Mouse (Mus musculus): ENCODE measurements around the gene Pla2g12a.

Gene Pla2g12a

GRCm38 (mm10) chr3:129878405-129879021 lies at the start of gene Pla2g12a:
Gene Pla2g12a, plus strand, starts transcription at chr3:129878606.
- DNase-seq, result peak; percentile 91

DNA sequence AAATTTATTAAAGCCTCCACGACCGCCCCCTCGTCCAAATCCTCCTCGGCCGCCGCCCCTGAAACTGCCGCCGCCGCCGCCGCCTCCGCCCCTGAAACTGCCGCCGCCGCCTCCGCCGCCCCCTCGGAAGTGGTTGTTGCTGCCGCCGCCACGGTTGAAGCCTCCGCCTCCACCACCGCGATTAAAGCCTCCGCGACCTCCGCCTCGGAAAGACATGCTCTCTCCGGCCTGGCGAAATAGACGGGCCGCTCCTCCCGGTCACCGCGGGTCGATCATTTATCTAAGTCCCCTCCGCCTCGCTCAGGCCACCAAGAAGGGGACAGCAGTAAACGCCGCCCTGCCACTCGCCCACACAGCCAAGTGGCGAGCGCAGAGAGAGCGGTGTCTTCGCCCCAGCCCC lies 47.8 kb upstream of the Pla2g12a start:
- peak; percentile 61 for DNase-seq

- peak; percentile 93 for DNase-seq
Observed at GRCm38 (mm10) chr3:129831035-129831568, 47.3 kb upstream of the Pla2g12a start, which contains the start of gene Gar1. Gene Gar1, minus strand, starts transcription at chr3:129831396.

DNA sequence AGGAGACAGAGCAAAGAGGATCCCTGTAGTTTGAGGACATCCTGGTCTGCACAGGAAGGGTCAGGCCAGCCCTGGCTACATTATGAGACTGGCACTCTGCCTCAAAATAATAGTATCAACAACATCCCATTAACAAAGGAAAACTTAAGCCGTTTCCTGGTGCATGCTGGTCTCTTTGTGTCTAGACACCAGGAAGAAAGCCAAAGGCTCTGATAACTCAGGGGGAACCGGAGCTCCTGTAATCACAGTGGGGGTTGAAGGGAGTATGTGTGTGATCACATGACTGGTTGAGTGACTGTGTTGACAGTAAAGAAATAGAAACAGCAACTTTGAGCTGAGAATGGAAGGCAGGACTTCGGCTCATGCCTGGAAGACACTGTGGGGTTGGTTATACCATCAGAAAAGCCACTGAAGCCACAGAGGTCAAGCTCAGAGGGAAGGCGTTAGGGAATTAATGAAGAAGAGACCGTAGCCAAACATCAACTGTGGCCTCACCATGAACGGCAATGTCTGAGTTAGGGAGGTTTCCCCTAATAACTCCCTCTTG lies 42.9 kb upstream of the Pla2g12a start, which contains the start of gene Cfi:
Cfi (plus strand) TSS at position 497 of the 547 bp plus-strand sequence.
- no peak for DNase-seq

DNA sequence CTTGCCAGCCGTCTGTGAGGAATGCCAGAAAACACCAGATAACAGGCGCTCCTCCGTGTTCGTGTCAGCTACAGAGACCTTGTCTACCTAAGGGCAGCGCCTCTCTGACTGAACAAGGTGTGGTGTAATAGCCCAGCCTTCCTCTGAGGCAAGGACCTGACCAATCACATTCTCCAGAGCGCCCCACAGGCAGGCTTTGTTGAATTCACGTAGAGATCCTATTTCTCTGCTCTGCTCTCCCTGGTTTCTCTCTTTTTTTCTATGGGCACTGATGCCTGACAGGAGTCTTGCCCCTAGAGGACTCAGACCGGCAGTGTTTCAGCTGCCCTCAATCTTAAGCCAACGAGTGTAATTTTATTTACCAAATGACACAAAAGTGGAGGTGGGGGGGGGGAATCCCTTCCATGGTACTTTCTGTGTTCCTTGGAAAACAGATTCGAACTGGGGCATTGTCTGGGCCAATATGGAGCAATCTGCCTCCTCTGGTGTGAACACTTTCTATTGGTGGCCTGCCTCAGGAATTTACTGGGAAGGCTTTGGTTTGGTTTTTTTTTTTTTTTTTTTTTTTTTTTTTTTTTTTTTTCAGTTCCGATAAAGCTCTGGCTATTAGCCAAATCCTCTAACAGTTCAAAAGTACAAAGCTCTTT lies 42.2 kb upstream of the Pla2g12a start:
- no peak for DNase-seq

DNA sequence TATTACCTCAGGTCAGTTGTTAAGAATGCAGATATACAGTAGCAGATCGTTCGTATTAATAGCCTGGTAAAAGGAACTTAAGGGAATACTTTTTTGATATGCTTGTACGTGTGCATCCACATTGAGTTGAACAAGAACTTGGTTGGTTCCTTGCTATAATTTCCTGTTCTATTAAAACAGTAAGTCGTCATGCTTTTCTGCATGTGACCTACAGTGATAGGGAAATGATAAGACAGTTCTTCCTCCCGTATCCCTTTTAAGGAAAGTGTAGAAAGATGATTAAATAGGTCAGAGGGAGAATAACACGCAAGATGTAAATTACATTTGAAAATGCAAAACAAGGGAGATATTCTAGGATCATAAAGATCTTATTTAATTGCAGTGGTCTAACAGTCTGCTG lies 41.4 kb upstream of the Pla2g12a start:
- DNase-seq, result no peak

- DNase-seq, result no peak
Observed at GRCm38 (mm10) chr3:129838017-129838416, 40.4 kb upstream of the Pla2g12a start.

- DNase-seq, result no peak
Observed at GRCm38 (mm10) chr3:129845868-129846267, 32.5 kb upstream of the Pla2g12a start.

GRCm38 (mm10) chr3:129846846-129847245 lies 31.6 kb upstream of the Pla2g12a start:
- DNase-seq, result no peak

- DNase-seq, result no peak
Observed at GRCm38 (mm10) chr3:129862592-129862991, 15.8 kb upstream of the Pla2g12a start.

- DNase-seq, result peak; percentile 52
Observed at GRCm38 (mm10) chr3:129863698-129864097, 14.7 kb upstream of the Pla2g12a start.

- DNase-seq, result no peak
Observed at GRCm38 (mm10) chr3:129877327-129877726, 1.1 kb upstream of the Pla2g12a start.

- DNase-seq, result peak; percentile 26
Observed at GRCm38 (mm10) chr3:129879131-129879757, 838 bp downstream of the Pla2g12a start.

GRCm38 (mm10) chr3:129879913-129880312 lies 1.5 kb downstream of the Pla2g12a start:
- DNase-seq, result no peak

DNA sequence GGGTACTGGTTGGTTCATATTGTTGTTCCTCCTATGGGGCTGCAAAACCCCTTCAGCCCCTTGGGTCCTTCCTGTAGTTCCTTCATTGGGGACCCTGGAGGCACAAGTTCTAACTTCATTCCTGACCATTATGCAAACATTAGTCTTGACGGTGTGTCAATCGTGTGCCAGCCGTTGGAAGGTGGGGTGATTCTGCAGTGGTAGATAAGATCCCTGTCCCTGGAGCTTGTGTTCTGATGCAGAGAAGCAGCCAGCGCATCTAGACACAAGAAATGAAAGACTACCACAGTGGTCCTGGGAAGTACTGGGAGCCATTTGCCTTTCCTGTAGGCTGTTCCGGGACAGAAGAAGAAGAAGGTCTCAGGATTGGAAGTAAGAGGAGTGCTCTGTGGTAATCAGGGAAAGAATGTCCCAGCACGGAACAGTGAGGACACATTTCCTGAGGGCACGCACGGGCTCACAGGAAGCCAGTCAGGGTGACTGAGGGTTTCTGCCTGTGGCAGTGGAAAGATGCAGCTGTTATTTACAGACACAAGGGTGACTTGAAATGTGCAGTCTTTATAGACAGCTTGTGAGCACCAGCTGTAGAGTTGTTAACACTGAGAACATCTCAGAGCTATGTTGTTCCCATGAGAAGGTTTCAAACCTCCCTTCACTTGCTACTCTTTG lies 2.7 kb downstream of the Pla2g12a start:
- peak; percentile 43 for DNase-seq

DNA sequence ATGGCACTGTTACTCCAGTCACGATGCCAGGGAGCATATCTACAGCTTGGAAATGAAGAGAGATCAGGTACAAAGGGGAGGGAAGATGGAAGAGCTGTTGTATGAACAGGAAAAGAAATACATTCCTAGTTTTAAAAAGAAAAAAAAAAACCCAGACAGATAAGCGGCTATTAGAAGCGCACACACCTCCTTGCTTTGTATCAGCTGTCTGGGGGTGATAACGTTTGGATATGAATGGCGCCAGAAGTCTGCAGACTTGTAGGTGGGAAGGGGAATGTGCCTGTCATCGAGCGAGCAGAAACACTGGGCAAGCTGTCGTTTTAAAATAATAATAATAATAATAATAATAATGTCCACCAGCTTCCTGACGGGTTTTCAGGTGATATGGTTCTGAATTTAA lies 7.2 kb downstream of the Pla2g12a start:
- DNase-seq, result no peak

DNA sequence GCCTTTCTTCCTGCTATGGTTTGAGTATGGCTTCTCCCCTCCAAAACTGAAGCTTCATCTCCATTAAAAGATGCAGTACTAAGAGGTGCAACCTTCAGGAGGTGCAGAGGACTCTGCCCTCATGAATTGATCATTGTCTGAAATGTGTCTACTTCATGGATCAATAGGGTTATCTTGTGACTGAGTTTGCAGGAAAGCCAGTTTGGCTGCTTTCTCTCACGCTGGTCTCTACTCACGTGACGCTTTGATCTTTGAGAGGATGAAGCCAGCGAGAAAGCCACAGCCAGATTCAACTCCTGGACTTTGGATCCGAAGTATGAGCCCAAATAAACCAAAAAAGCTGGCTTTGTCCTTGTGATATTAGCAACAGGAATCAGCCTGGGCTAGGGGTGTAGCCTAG lies 8.0 kb downstream of the Pla2g12a start:
- no peak for DNase-seq

- no peak for DNase-seq
Observed at GRCm38 (mm10) chr3:129887779-129888517, 9.5 kb downstream of the Pla2g12a start.

DNA sequence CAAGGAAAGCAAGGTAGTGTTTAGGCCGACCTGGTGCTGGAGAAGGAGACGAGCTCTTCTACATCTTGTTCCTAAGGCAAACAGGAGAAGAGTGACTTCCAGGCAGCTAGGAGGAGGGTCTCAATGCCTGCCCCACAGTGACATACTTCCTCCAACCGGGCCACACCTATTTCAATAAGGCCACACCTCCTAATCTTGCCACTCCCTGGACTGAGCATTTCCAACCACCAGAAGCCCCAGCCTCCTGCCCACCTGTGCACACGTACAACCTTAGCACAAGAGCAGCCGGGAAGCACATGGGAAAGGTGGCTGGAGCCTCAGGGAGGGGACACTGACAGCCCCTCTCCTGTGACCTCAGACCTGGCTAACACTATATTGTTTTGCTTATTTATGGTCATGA lies 13.6 kb downstream of the Pla2g12a start:
- no peak for DNase-seq

GRCm38 (mm10) chr3:129893143-129893542 lies 14.7 kb downstream of the Pla2g12a start:
- DNase-seq, result no peak

DNA sequence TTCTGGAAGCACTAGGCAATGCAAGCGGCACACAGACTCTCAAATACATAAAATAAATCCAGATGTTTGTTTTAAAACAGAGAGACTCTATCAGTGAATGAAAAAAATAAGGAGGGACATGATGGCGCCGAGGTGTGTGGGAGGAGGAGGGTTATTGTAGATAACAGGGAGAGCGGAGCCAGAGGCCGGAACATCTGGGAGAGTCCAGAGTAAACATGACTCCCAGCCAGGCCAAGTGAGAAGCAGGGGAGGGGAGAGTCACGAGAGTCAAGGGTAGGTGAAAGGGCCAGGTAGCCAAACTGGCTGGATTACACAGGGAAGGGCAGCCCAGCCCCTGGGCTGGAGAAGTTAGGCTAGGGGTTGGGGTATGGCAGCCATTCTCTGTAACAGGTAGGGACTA lies 18.2 kb downstream of the Pla2g12a start:
- no peak for DNase-seq

DNA sequence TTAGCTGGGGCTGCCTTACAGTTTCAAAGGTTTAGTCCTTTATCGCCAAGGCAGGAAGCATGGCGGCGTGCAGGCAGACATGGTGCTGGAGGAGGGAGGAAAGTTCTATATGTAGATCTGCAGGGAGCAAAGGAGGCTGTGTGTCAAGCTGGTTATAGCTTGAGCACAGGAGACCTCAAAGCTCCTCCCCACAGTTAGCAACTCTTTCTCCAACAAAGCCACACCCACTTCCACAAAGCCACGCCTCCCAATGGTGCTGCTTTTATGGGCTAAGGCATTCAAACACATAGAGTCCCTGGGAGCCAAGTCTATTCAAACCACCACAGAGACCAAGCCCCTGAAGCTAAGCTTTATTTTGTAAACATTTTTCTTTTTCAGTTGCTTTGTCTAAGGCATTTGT lies 20.5 kb downstream of the Pla2g12a start:
- no peak for DNase-seq
